Mouse (Mus musculus) splenic B cell, adult 2 months (primary cell): ENCODE data around the gene Scube3.

ENCODE experiments used
- DNase-seq: peaks from one replicate; pipeline ENCODE4 v3.0.0-alpha.2; 2011; ENCODE audit warnings: low read depth, low spot score
- H3K27me3 ChIP-seq: 2 replicates; pipeline ENCODE4 v1.6.1; 2012; ENCODE audit warnings: mild to moderate bottlenecking, low read length, moderate library complexity, mixed read lengths; ENCODE audit not compliant: control insufficient read depth, poor library complexity, insufficient read depth, severe bottlenecking
- H3K36me3 ChIP-seq: 2 replicates; pipeline ENCODE4 v1.6.1; 2012; ENCODE audit warnings: mild to moderate bottlenecking, low read length, moderate library complexity, mixed read lengths; ENCODE audit not compliant: control insufficient read depth, poor library complexity, insufficient read depth, severe bottlenecking

Gene Scube3

DNA sequence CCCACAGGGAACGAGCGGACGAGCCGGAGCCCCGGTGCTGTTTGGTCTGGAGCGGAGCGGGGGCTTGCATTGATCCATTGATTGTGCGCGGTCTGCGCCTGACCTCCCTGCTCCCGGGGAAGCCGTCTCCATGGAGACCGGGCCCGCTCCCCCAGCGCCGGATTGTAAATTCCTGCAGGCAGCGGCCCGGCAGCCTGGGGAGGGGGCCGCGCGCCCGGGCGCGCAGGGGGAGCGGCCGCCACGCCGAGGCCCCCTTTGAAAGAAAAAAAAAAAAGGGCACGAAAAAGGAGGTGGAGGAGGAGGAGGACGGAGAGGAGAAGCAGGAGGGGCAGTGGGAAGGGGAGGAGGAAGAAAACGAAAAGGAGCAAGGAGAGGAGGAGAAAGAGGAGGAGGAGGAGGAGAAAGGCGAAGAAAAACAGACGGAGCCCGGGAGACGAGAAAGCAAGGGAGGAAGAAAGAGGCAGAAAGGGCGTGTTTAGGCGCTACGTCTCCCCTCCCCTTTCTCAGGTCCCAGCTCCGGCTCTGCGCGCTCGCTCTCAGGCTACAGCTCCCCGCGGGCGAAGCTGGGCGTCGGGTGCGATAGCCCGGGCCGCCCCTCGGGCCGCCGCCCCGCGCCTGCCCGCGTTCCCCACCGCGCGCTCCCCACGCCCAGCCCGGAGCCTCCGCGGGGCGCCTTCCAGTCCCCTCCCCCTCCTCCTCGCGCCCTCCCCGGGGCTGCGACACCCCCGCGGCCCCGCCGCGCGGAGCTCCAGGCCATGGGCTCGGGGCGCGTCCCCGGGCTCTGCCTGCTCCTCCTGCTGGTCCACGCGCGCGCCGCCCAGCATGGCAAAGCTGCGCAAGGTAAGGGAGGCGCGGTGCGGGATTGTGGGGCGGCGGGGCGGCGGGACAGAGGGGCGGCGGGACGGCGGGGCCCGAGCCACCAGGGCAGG lies at the start of gene Scube3:
TSS of gene Scube3 (plus strand) at position 371 of the 929 bp plus-strand sequence.
- no peak for DNase-seq

DNA sequence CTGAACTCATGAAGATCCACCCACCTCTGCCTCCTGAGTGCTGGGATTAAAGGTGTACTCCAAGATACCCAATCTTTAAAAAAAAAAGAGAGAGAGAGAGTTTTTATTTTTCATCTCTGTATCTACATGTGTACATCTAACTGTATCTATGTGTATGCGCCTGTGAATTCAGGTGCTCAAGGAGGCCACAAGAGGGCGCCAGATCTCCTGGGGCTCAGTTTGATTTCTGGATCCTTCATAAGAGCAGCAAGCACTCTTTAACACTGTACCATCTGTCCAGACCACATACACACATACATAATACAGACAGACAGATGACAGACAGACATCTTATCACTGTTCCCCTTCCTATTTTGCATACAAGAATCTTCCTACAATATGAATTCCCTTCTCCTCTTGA lies 49.6 kb upstream of the Scube3 start:
- DNase-seq, result no peak
- no peaks in the 10 kb centered on the region for H3K36me3 ChIP-seq
- H3K27me3 ChIP-seq, result no peaks in the 10 kb centered on the region; the same call in 1 of the 2 replicates

More for the DNA sequence above, at the start of gene Scube3:
- no peaks in the 10 kb centered on the region for H3K36me3 ChIP-seq
- no peaks in the 10 kb centered on the region; the same call in 1 of the 2 replicates for H3K27me3 ChIP-seq

DNA sequence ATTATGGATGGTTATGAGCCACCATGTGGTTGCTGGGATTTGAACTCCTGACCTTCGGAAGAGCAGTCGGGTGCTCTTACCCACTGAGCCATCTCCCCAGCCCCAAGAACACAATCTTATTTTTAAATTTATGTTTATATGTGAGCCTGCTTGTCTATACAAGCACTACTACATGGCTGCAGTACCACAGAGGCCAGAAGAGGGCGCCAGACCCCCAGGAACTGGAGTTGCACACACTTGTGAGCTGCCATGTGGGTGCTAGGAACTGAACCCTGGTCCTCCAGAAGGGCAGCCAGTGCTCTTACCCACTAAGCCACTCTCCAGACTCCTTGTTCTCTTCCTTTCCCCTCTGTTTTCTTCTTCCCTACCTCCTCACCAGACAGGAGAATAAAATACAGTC lies 48.1 kb upstream of the Scube3 start:
- no peaks in the 10 kb centered on the region for H3K27me3 ChIP-seq
- no peaks in the 10 kb centered on the region for H3K36me3 ChIP-seq
- DNase-seq, result peak; percentile 30

DNA sequence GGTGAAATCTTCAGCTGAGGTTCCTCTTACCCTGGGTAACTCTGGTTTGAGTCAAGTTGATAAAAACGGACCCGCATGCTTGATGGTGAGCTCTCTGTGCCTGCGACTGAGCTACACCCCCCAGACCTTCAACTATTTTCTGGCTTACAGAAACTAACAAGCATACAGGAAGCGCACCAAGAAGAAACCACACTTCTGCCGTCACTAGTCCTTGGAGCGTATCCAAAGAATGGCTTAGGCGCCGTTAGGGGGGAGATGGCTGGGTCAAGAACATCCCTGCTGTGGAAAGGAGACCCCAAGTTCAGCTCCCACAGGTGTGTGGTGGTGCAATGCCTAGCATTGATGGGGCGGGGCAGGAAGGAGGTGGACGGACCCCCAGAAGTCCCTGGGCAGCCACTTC lies 45.5 kb upstream of the Scube3 start:
- Histone ChIP-seq H3K27me3 (no peaks in the 10 kb centered on the region), H3K36me3 (no peaks in the 10 kb centered on the region)
- no peak for DNase-seq

DNA sequence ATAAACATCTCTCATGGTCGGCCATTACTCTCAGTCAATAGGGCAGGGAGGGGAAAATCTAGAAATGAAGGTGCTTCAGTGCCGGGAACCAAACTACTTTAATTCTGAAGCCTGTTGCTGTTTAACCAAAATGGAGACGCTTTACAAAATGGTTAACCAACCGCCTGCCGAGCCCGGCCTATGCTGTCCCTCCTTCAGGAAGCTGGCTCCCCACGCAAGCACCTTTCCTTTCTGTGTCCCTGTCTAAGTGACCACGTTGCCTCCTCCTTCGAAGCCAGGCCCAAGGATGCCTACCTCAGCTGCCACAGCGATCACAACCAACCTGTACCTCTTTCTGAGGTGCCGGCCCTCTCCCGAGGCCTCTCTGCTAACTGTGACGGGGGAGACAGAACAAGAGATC lies 44.6 kb upstream of the Scube3 start:
- no peak for DNase-seq
- H3K36me3 ChIP-seq, result no peaks in the 10 kb centered on the region
- H3K27me3 ChIP-seq, result no peaks in the 10 kb centered on the region

DNA sequence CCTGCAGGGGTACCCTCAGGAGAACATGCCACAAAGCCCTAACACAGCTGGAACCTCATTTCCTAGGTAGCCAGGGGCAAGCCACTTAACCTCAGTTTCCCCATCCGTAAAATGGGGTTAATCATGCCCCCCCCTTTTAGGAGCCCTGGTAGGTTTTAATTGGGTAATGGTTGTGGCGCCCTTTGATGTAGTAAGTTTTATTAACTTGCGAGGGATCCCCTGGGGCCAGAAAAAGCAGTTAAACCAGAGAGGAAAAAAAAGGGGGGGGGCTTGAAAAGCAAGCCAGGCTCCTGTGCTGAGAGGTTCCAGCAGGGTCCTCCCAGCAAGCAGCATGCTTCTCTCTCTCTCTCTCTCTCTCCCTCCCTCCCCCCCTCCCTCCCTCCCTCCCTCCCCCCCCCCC lies 42.9 kb upstream of the Scube3 start:
- no peak for DNase-seq
- Histone ChIP-seq H3K36me3 (no peaks in the 10 kb centered on the region), H3K27me3 (no peaks in the 10 kb centered on the region)

DNA sequence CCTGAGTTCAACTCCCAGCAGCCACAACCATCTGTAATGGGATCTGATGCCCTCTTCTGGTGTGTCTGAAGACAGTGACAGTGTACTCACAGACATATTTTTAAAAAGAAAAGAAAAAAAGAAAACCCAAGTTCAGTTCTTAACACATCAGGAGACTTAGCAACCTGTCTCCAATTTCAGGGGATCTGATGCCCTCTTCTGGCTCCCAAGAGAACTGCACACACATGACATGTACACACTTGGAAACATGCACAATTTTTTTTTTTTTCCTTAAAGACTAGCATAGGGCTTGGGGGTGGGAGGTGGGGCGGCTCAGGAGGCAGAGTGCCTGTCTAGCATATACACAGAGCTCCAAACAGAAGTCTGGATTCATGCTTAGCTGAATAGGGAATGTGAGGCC lies 41.3 kb upstream of the Scube3 start:
- Histone ChIP-seq H3K27me3 (no peaks in the 10 kb centered on the region), H3K36me3 (no peaks in the 10 kb centered on the region)
- DNase-seq, result no peak

DNA sequence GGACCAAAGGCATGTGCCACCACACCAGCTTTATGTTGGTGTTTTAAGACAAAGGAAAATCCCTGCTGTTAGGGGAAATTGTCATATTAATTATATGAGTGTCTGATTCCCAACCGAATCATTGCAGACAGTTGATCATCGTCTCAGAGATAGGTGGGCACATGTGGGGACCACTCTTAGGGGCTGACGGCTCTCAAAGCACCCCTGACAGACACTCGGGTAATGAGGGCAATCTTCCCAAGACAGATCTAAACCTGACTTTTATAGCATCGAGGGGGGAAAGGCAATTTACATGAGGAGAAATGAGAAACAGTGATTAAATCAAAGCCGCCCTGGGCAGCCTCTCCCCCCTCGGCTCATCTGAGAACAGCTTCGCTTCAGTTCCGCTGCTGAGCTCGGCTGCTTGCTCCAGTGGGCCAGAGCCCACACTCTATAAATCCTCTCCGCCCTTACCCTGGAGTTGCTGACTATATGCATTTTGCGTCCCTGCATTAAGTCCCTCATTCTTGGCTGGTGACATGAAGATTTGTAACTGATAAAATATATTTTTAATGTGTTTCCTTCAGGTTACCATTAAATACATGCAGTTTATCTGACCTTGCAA lies 40.6 kb upstream of the Scube3 start:
- no peak for DNase-seq
- Histone ChIP-seq H3K36me3 (no peaks in the 10 kb centered on the region), H3K27me3 (no peaks in the 10 kb centered on the region)

DNA sequence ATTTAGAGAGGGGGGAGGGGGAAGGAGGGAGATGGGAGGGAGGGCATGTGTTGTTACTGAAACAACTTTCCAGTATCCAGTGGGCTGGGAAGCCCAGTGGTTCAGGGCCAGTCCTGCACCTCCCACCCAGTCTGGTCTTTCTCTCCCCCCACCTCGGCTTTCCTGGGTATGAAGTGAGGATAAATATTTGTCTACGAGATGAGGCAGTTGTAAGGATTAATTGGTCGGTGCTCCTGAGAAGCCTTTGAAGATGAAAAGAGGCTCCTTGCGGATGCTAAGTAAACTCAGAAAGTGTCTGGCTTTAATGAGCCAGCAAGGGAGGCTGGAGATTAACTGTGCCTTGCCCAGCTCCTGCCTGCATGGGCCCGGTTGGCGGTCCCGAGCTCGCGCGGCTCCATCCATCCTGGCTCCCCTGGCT lies 40.0 kb upstream of the Scube3 start:
- no peak for DNase-seq
- no peaks in the 10 kb centered on the region for H3K27me3 ChIP-seq
- no peaks in the 10 kb centered on the region for H3K36me3 ChIP-seq

DNA sequence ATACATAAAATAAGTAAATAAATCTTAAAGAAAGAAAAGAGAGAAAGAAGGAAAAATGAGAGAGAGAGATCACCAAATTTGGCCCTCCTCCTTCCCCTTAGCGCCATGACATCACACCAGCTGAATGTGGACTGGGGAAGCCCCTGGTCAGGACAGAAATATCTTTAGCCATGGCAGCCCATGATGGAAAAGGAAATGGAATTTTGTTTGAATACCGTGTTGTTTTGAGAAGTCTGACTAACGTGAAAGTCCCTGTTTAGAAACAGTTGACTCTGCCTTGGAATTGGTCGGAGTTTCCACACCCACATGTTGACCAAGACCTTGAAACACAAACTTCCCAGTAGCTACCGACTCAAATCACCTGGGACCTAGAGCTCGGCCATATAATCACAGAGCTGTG lies 37.5 kb upstream of the Scube3 start:
- no peaks in the 10 kb centered on the region for H3K36me3 ChIP-seq
- no peak for DNase-seq
- no peaks in the 10 kb centered on the region for H3K27me3 ChIP-seq

DNA sequence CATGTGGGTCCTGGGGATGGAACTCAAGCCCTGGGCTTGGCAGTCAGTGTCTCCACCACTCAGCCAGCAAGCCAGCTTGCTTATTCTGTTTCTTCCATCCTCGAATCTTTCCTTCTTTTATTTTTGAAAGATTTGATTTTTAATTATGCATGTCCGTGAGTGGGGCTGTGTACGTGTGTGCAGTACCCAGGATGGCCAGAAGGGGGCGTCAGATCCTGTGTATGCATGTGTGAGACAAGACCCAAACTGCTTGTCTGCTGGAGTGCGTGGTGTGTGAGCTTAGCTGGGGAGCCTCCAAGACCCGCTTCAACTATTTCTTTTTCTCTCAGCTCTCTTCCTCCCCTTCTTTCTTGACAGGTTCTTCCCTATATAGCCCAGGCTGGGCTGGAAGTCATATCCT lies 35.6 kb upstream of the Scube3 start:
- H3K27me3 ChIP-seq, result no peaks in the 10 kb centered on the region
- DNase-seq, result no peak
- no peaks in the 10 kb centered on the region for H3K36me3 ChIP-seq

DNA sequence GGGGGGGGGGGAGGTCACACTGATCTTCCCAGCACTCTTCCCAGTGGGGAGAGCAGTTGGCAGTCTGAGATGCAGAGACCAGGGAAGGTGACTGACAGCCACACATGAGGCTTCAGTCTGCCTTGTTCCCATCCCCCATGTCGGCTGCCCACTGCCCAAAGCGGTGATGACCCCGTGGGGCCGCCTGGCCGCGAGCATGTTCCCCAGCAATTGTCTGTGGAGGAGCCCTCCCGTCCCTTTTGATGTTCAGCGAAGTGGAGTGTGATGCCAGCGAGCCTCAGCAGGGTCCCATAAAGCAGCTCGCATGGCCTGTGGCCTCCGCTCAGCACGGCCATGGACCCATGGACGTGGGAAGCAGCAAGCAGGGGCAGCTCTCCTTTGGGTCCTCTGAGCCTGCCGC lies 34.7 kb upstream of the Scube3 start:
- H3K27me3 ChIP-seq, result no peaks in the 10 kb centered on the region
- no peak for DNase-seq
- no peaks in the 10 kb centered on the region for H3K36me3 ChIP-seq

DNA sequence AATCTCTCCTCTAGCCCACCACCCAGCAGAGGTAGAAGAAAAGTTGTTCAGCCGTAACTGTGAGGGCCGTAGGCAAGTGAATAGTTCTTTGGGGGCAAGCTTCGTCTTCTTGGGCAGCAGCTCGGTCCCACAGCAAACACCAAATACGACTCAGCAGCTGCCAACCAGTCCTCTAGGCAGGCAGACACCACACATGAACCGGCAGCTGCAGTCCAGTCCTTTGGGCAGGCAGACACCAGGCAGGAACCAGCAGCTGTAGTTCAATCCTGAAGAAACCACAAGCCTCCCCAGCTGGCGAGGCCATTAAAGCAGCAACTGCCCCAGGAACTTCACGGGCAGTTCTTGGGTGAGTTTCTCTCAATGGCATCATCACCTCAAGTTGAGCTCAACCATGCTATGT lies 29.7 kb upstream of the Scube3 start:
- H3K36me3 ChIP-seq, result no peaks in the 10 kb centered on the region
- H3K27me3 ChIP-seq, result no peaks in the 10 kb centered on the region
- DNase-seq, result no peak

DNA sequence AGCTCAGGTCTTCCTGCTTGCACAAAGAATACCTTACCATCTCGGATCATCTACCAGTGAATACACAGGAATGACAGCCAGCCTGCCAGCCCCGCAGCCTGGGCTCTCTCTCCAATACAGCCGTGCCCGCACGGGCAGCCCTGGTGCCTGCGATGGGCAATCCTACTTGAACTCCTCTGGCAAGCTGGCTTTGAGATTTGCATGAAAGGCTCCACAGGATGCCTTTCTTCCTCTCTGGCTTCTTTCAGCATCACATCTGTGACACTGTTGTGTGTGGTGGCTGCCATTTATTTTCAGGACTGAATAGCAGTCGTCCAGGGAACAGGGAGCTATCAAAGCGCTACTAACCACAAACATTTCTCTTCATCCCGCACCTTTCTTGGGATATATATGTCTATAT lies 25.6 kb upstream of the Scube3 start:
- Histone ChIP-seq H3K36me3 (no peaks in the 10 kb centered on the region), H3K27me3 (no peaks in the 10 kb centered on the region; the same call in 1 of the 2 replicates)
- no peak for DNase-seq

DNA sequence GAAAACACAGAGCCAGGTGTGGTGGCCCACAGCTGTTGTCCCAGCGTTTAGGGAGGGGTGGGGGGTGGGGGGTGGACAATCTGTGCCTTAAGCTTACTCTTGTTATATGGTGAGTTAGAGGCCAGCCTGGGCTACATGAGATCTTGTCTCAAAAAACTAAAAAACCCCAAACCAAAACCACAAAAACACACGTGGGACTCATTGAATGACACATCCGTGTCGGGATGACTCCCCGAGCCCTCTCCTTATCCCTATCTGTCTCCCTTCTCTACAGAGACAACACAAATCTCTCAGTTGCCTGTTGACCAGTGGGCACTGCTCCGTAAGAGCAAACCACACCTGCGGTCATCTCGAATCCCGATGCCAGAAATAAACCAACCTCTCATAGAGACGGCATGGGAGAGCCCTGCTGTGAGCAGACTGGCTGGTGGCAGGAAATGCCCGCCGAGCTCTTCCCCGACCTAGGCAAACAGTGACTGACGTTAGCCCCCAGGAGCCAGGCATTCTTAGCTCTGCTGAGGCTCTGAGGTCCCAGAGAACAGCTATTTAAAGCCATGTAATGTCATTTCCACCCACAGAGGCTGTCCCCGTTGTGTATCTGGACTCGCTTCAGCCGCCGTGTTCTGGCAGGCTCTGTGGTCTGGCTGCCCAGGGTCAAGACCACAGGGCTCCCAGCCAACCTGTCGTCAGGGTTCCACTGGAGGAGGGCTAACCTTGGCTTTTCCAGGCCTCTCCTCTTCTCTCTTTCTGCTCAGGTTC lies 24.3 kb upstream of the Scube3 start:
- Histone ChIP-seq H3K27me3 (no peaks in the 10 kb centered on the region; the same call in 1 of the 2 replicates), H3K36me3 (no peaks in the 10 kb centered on the region)
- DNase-seq, result no peak
